Mouse (Mus musculus): ENCODE measurements around the gene Numbl. TPM values are rescaled to one million over a fixed set of nuclear protein-coding genes. Genes with fewer than 3 reads are reported as not detected.

The Numbl gene
- total RNA-seq, 2 experiments from 2014 or later: 3.6 to 5.4 TPM

DNA sequence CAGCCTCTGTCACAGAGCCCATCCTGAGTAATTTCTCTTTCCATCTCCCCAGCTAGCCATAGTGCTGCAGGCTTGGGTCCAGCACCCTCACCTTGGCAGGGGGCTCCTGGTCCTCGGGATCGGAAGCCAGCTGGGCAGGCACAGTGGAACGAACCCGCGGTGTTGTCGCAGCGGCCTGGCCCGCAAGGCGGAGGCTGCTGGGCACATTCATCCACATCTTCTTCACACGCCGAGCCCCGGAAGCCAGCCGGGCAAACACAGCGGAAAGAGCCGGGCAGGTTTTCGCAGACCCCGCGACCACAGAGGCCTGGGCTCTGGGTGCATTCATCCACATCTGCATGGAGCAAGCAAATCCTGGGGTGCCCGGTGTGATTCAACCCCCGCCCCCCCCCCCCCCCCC is 66.7 kb downstream of the Numbl start:
- DNase-seq: no peak

DNA sequence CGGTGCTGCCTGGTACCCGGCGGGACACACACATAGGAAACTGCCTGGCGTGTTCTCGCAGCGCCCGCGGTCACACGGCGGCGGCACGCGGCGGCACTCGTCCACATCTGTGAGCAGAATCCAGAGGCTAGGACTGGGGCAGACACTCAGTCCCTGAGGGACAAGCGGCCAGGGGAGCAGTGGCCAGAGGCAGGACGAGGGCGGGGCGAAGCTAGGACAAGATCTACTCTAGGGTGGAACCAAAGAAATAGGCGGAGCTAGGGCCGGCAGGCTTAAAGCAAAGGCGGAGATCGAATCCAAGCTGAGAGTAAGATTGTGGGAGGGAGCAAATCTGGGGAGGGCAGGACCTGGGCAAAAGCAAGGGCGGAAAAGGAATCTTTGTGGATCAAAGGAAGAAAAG is 67.5 kb downstream of the Numbl start:
- peak; percentile 86 for DNase-seq

DNA sequence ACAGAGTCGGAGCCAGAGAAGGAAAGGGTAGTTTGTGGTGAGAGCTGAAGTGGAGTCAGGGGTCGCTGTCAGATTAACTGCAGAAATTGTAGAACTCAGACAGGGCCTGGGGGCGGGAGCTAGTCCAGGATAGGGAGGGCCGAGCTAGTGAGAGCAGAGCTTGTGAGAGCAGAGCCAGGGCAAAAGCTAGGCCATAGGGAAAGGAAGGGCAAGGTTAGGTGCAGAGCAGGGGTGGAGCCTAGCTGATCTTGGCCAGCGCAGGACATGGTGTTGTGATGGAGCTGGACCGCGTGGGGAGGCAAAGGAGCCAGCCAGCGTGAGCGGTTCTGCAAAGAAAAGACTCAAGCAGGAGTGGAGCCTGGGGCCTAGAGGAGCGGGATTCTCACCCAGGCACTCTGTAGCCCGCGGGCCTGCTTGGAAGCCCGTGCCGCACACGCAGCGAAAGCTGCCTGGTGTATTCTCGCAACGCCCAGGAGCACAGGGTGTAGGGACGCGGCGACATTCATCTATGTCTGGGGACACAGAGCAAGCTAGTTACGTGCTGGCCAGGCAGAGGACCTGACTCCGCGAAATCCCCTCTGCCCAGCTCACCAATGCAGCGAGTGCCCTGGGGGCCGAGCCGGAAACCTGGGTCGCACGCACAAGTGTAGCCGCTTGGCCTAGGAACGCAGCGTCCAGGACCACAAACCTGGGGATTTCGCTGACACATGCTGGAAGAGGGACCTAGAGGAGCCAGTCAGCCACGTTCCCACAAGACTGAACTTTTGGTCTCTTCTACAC is 68.1 kb downstream of the Numbl start:
- DNase-seq: peak; percentile 77

DNA sequence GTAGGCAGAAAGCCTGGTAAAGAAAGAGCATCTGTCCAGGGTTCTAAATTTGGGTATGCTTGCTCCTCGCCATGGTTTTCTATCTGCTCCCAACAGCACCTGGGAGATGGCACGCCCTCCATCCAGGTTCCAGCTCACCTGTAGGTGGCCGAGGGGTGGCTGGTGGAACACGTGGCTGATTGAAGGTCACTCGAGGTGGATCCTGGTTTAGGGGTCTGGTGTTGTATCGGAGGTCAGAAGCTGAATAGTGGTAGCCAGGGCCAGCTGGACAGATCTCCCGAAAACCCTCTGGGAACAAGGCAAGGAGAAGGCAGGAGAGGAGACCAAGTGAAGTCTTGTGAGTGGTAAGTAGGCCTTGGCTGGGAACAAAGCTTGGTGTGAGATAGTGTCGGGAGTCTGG is 69.3 kb downstream of the Numbl start:
- DNase-seq: no peak

GRCm38 (mm10) chr7:27328161-27328560 is 69.9 kb downstream of the Numbl start:
- DNase-seq: no peak

DNA sequence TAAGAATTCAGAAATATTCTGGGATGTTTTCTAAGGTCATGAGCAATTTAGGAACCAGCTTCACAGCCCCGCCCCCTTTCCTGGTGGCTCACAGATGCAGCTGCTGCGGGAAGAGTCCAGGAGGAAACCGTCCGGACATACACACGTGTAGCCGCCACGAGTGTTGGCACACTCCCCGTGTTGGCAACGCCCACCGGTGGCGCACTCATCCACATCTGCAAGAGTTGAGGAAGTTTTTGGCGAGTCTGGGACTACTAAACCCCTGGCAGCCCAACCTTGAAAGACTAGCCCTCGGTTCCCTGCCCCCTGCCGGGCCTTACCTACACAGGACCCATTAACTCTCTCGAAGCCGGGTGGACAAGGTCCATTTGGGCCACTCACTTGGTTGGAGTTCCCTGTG is 70.4 kb downstream of the Numbl start:
- DNase-seq: peak; percentile 84

- peak; percentile 74 for DNase-seq
These were observed 71.2 kb downstream of the Numbl start for GRCm38 (mm10) chr7:27329326-27329947.

GRCm38 (mm10) chr7:27329981-27330380 is 71.7 kb downstream of the Numbl start:
- DNase-seq: no peak

DNA sequence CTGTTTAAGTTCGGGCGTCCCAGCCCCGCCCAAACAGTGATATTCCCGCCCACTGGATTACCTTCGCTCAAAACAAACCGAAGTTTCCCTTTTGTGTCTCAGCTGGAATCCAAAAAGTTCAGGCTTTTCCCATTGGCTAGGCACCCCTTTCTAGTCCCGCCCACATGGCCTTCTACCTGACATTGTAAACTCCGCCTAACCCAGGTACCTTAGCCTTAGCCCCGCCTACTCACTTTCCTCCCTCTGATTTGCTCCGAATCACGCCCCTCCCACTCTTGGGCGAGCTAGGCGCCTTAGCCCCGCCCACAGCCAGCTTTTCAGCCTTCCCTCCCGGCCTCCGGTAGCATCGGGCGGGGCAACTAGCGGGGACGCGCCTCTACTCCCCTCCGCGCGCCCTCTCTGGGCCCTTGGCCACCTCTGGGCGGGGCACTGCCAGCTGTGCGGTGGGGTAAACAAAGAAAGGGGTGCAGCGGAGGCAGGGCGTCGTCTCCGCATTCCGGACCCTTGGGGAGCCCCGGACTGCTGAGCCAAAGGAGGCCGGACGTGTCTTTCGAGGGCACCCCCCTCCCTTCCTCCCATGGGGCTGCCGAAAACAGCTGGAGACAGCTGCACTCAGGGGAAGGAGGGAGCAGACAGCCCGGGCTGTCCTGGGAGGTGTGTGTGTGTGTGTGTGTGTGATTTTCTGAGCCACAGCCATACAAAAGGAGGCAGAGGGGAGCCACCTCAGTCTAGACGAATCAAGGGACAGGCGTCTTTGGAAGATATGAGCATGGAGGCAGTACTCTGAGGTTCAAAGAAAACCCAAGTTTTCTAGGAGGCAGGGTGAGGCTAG is 72.7 kb downstream of the Numbl start:
- peak; percentile 94 for DNase-seq

- peak; percentile 67 for DNase-seq
These were observed 73.3 kb downstream of the Numbl start for GRCm38 (mm10) chr7:27331541-27331851.

Other genes with a start within 250 kb of the Numbl start
- not detected for gene Cyp2a12, start 229.4 kb upstream of the Numbl start, total RNA-seq (2021)
- 1 to 10 TPM in 1 of 2 experiments, not detected in 1; 3.4 TPM for gene Cyp2f2, start 138.5 kb upstream of the Numbl start, total RNA-seq (2021)
- gene Cyp2t4, start 104.7 kb upstream of the Numbl start, total RNA-seq (2021): not detected
- gene Egln2, start 91.6 kb upstream of the Numbl start, total RNA-seq (2021): 100 to 1,000 TPM in 1 of 2 experiments, 10 to 100 TPM in 1; 92.9 to 103 TPM
- gene Rab4b, start 79.5 kb upstream of the Numbl start, total RNA-seq (2021): 10 to 100 TPM; 10.1 to 10.4 TPM
- not detected for gene Gm21983, start 77.3 kb upstream of the Numbl start, total RNA-seq (2021)
- gene Mia, start 77.3 kb upstream of the Numbl start, total RNA-seq (2021): not detected
- 10 to 100 TPM; 12.1 to 13.0 TPM for gene BC024978, start 62.7 kb upstream of the Numbl start, total RNA-seq (2021)
- 10 to 100 TPM; 31.4 to 31.8 TPM for gene Snrpa, start 62.2 kb upstream of the Numbl start, total RNA-seq (2021)
- 1 to 10 TPM; 2.3 to 3.6 TPM for gene Itpkc, start 29.8 kb upstream of the Numbl start, total RNA-seq (2021)
- gene Coq8b, start 25.4 kb upstream of the Numbl start, total RNA-seq (2021): 1 to 10 TPM; 3.0 to 4.9 TPM
- gene Ltbp4, start 79.3 kb downstream of the Numbl start, total RNA-seq (2021): 10 to 100 TPM; 69.4 to 77.8 TPM
- gene Shkbp1, start 97.6 kb downstream of the Numbl start, total RNA-seq (2021): 1 to 10 TPM in 1 of 2 experiments, under 1 TPM in 1; 1.00 to 3.1 TPM
- not detected for gene Gm20479, start 99.0 kb downstream of the Numbl start, total RNA-seq (2021)
- under 1 TPM in 1 of 2 experiments, not detected in 1; 0.05 TPM for gene Sptbn4, start 189.3 kb downstream of the Numbl start, total RNA-seq (2021)
- gene Blvrb, start 189.5 kb downstream of the Numbl start, total RNA-seq (2021): 10 to 100 TPM; 11.0 to 17.2 TPM
- 1 to 10 TPM; 3.8 to 7.3 TPM for gene Sertad3, start 215.3 kb downstream of the Numbl start, total RNA-seq (2021)
- 1 to 10 TPM; 6.8 to 7.5 TPM for gene Sertad1, start 228.5 kb downstream of the Numbl start, total RNA-seq (2021)
- gene Prx, start 240.9 kb downstream of the Numbl start, total RNA-seq (2021): 10 to 100 TPM; 11.6 to 13.0 TPM

Measured in gastrocnemius, postnatal 25 days (tissue).